Mouse (Mus musculus): ENCODE data around the gene Ccr10. TPM values are rescaled to one million over a fixed set of nuclear protein-coding genes. Genes with fewer than 3 reads are reported as not detected.

The Ccr10 gene
- polyA plus RNA-seq, 1 experiment from 2014 or later: not detected

DNA sequence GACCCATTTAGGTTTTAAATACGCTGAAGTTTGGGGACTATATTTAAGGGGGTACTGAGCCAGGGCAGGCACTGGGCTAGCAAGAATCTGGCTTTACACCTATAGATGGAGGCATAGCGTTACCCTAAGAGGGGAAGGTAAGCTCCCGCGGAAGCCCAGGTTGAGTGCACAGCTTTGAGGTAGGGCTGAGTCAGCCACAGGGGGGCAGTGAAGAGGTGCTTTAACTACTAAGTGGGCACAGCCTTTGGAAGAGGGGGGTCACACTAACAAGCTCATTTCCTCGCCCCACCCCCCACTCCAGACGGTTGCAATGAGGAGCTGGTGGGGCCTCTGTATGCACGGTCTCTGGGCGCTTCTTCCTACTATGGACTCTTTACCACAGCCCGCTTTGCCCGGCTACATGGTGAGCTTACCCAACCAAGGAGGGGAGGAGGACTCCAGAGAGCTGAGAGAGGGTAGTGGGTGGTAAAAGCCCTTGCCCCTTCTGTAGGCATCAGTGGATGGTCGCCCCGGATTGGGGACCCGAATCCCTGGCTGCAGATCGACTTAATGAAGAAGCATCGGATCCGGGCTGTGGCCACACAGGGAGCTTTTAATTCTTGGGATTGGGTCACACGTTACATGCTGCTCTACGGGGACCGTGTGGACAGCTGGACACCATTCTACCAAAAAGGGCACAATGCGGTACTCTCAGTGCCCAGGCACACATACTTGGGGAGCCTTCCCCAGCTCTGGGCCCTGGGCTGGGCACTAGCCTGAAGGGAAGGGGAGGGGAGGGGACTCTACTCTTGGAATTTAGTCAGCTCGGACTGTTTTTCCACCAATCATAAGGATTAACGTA, 1.9 kb upstream of the Ccr10 start:
- peaks cover 94% of the 10 kb centered on the region for H3K27me3 ChIP-seq
- peak; percentile 35 for DNase-seq
- WGBS (ENCODE audit: insufficient replicate concordance): 28% methylated on average over 22 of the region's 22 CpGs

DNA sequence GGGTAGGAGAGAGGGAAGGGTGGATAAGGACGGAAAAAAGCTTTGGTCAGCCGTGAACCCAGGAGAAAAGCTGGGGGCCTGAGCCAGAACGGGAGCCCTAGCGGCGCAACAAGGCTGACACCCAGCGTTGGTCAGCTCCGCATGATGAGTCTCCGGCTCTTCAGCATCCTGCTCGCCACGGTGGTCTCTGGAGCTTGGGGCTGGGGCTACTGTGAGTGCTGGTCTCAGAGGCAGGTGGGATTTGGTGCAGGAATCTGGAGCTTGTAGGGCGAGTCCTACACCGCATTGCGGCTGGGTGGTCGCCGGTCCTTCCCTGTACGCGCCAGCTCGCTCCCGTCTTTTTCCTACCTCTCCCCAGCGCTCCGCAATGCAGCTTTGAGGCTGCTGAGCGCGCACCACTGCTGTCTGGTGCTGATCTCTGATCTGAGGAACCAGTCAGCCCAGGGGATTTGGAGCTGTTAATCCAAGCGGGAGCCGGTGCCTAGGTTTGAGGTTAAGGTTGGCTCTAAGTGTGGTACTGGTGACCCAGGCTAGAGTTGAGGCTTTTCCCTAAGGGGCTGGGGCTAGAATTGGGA, 961 bp upstream of the Ccr10 start:
- Histone ChIP-seq H3K4me2 (peak overlapping the region; percentile 29), H3K4me3 (replicated peaks) (0 out of 2 replicates have a peak overlapping the region, but pooled peaks have one; percentile 8), H3K27me3 (peaks cover 95% of the 10 kb centered on the region), H3K27ac (no peak overlapping the region), H3K9me3 (replicated peaks) (no peaks in the 10 kb centered on the region), H3K4me1 (replicated peaks) (peaks cover 42% of the 10 kb centered on the region), H3K9ac (no peak overlapping the region), H3K36me3 (no peaks in the 10 kb centered on the region)
- ATAC-seq (ENCODE audit: low read depth) (no peak), DNase-seq (no peak)
- 5% methylated on average over 25 of the region's 25 CpGs for WGBS (ENCODE audit: insufficient replicate concordance)

More for the DNA sequence above, 1.9 kb upstream of the Ccr10 start:
- no peak overlapping the region for H3K4me2 ChIP-seq
- no peak overlapping the region for H3K27ac ChIP-seq
- H3K36me3 ChIP-seq: no peaks in the 10 kb centered on the region
- H3K4me1 ChIP-seq (replicated peaks): peaks cover 35% of the 10 kb centered on the region
- no peaks in the 10 kb centered on the region for H3K9me3 ChIP-seq (replicated peaks)
- H3K4me3 ChIP-seq (replicated peaks): no peak overlapping the region
- no peak for ATAC-seq (ENCODE audit: low read depth)
- H3K9ac ChIP-seq: no peak overlapping the region

DNA sequence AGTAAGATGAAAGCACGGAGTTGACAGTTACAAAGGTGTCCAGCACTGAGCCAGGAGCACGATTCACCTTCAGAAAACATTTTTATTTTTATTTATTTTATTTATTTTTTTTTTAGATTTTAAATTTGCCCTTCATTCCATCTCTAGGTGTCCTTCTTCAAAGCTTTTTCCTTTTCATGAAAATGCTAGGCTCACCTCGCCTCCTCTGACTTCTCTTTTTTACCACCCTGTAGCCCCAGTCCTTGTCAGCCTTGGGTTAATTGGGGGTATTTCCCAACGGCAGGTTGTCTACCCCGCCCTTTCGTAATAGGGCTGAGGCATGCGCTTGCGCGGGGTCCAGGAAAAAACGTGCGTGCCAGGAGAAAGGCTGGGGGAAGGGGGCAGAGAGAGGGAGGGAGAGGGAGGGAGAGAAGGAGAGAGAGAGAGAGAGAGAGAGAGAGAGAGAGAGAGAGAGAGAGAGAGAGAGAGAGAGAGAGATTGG, 433 bp upstream of the Ccr10 start:
- no peaks in the 10 kb centered on the region for H3K9me3 ChIP-seq (replicated peaks)
- no peaks in the 10 kb centered on the region for H3K36me3 ChIP-seq
- no peak overlapping the region for H3K4me3 ChIP-seq (replicated peaks)
- 12% methylated on average over 11 of the region's 11 CpGs for WGBS (ENCODE audit: insufficient replicate concordance)
- peaks cover 47% of the 10 kb centered on the region for H3K4me1 ChIP-seq (replicated peaks)
- peaks cover 99% of the 10 kb centered on the region for H3K27me3 ChIP-seq
- H3K4me2 ChIP-seq: peak overlapping the region; percentile 29
- ATAC-seq (ENCODE audit: low read depth) (no peak), DNase-seq (no peak)
- H3K9ac ChIP-seq: no peak overlapping the region
- H3K27ac ChIP-seq: no peak overlapping the region

DNA sequence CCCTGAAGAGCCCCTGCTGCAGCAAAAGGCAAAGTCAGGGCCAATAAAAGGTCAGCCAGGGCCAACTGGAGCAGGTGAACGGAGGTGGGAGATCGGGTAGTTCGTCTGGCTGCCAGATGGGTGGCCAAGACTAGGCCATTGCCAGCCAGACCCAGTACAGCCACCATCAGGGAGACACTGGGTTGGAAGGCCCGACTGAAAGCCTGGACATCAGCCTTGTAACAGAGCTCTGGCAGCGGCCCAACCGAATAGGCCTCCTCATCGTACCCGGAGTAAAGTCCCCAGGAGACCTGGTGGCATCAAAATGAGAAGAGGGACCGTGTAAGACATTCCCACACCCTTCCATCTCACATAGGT, 876 bp downstream of the Ccr10 start:
- Histone ChIP-seq H3K9me3 (replicated peaks) (no peaks in the 10 kb centered on the region), H3K27me3 (peaks cover 100% of the 10 kb centered on the region), H3K4me2 (peak overlapping the region; percentile 60), H3K4me1 (replicated peaks) (peaks cover 60% of the 10 kb centered on the region), H3K27ac (no peak overlapping the region), H3K36me3 (no peaks in the 10 kb centered on the region), H3K9ac (no peak overlapping the region), H3K4me3 (replicated peaks) (peak overlapping the region; percentile 40)
- 36% methylated on average over 9 of the region's 9 CpGs for WGBS (ENCODE audit: insufficient replicate concordance)
- DNase-seq: no peak
- ATAC-seq (ENCODE audit: low read depth): no peak

DNA sequence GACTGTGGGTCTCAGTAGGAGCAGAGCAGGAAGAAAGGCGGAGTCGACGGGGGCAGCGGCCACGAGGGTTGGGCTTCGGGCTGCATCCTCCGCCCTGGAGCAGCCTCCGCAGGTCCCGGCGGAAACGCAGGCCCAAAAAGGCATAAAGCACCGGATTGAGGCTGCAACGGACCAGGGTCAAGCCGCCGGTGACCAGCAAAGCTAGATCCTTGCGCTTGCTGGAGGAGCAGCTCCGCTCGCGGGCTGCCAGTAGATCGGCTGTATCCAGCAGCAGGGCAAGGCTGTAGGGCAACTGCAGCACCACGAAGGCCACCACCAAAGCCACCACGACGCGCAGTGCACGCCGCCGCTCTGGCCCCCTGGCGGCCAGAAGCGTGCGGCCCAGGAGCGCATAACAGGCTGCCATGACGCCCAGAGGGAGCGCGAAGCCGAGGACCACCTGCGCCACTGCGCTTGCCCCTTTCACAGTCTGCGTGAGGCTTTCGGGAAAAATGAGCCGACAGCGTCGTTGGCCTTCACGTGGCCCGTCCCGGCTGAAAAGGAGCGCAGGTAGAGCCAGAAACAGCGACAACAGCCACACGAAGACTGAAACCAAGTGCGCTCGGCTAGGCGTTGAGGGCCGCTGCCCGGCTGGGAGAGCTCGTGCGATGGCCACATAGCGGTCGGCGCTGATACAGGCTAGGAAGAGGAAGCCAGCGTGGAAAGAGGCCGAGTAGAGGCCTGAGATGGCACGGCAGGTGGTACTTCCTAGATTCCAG, 1.4 kb downstream of the Ccr10 start:
- peaks cover 100% of the 10 kb centered on the region for H3K27me3 ChIP-seq
- peak; percentile 63 for ATAC-seq (ENCODE audit: low read depth)
- peaks cover 66% of the 10 kb centered on the region for H3K4me1 ChIP-seq (replicated peaks)

DNA sequence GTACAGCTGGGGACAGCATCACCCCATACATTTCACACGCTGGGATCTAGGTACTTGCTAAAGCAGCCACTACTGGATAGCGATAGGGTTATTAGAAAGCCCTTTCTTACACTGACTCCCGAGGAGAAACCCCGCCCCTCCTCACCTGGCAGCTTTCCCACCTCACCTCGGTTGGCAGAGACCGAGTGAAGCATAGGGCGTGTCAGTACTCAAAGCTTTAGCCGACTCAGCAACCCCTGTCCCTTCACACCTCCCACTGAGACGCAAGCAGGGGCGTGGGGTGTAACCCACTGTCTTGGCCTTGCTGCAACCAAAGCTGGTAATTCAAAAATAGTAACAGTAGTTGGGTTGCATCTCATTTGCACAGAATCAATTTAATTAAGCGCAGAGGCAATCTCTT, 2.1 kb downstream of the Ccr10 start:
- Histone ChIP-seq H3K27me3 (peaks cover 100% of the 10 kb centered on the region), H3K4me3 (replicated peaks) (no peak overlapping the region), H3K4me1 (replicated peaks) (peaks cover 73% of the 10 kb centered on the region), H3K36me3 (no peaks in the 10 kb centered on the region), H3K4me2 (peak overlapping the region; percentile 60), H3K9ac (no peak overlapping the region), H3K9me3 (replicated peaks) (no peaks in the 10 kb centered on the region), H3K27ac (no peak overlapping the region)
- no peak for ATAC-seq (ENCODE audit: low read depth)
- 9% methylated on average over 11 of the region's 11 CpGs for WGBS (ENCODE audit: insufficient replicate concordance)
- DNase-seq: no peak

More for the DNA sequence above, 1.4 kb downstream of the Ccr10 start:
- no peaks in the 10 kb centered on the region for H3K9me3 ChIP-seq (replicated peaks)
- 1% methylated on average over 61 of the region's 61 CpGs for WGBS (ENCODE audit: insufficient replicate concordance)
- H3K4me2 ChIP-seq: peak overlapping the region; percentile 60
- peak overlapping the region; percentile 47; the same call in 1 of the 2 replicates for H3K9ac ChIP-seq
- no peaks in the 10 kb centered on the region for H3K36me3 ChIP-seq
- peak; percentile 53 for DNase-seq
- peak overlapping the region; percentile 40 for H3K4me3 ChIP-seq (replicated peaks)
- no peak overlapping the region for H3K27ac ChIP-seq

DNA sequence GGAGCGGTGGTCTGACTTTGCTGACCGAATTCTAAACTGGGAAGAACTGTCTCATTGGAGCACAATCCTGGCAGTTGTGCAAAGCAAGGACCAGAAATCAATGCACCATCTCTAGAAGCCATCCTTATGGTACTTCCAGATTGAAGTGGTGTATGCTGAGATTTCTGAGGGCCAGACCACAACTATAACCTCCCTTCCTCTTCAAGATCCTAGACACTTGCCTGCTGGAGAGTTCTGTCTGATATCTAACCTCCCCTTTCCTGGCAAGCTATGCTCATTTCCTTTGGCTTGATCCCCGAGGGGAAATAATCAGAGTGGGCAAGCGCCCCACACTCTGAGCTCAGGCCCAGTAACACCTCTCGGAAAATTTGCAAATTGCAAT, 2.8 kb downstream of the Ccr10 start:
- H3K27me3 ChIP-seq: peaks cover 100% of the 10 kb centered on the region
- H3K4me2 ChIP-seq: peak overlapping the region; percentile 72
- H3K4me1 ChIP-seq (replicated peaks): peaks cover 74% of the 10 kb centered on the region
- no peak overlapping the region; the same call in 1 of the 2 replicates for H3K27ac ChIP-seq
- DNase-seq: no peak
- 0 out of 2 replicates have a peak, but pooled peaks cover 4% of the 10 kb centered on the region for H3K36me3 ChIP-seq
- H3K9ac ChIP-seq: no peak overlapping the region
- no peaks in the 10 kb centered on the region for H3K9me3 ChIP-seq (replicated peaks)
- ATAC-seq (ENCODE audit: low read depth): no peak
- peak overlapping the region; percentile 47 for H3K4me3 ChIP-seq (replicated peaks)
- WGBS (ENCODE audit: insufficient replicate concordance): 2% methylated on average over 5 of the region's 5 CpGs

DNA sequence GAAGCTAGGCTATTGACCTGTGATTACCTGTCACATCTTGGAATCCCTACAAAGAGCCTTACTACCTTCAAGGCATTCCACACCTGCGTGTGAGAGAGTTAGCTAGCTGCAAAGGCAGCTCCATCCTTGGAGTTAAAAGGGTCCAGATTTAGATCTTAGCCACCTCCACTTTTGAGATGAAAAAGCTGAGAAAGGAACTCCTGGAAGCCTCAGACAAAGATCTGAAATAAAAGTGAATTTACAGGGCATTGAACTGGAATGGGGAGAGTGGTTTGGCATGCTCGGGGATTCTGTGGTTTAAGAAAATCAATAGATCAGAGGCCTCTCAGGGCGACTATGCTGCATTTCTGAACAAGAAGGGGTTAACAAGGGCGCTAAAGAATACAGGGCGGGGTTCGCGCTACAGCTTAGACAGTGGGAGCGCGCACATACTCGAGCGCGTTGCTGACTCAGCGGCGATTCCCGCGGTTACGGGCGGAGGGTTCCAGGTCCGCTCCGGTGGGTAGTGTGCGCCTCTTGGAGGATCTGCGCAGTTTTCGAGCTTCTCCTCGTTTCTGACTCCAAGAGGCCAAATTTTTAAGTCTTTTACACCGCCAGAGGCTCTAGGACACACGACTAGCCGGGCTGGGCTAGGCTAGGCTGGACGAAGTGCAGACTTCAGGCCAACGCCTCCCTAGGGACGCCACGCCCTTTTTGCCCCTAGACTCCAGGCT, 3.4 kb downstream of the Ccr10 start:
- ATAC-seq (ENCODE audit: low read depth) (peak; percentile 37; the same call in 1 of the 2 replicates), DNase-seq (peak; percentile 50)
- Histone ChIP-seq H3K4me1 (replicated peaks) (peaks cover 74% of the 10 kb centered on the region), H3K27ac (no peak overlapping the region; the same call in 1 of the 2 replicates), H3K4me3 (replicated peaks) (peak overlapping the region; percentile 47), H3K27me3 (peaks cover 100% of the 10 kb centered on the region), H3K4me2 (peak overlapping the region; percentile 72), H3K9me3 (replicated peaks) (no peaks in the 10 kb centered on the region), H3K36me3 (0 out of 2 replicates have a peak, but pooled peaks cover 10% of the 10 kb centered on the region), H3K9ac (no peak overlapping the region)
- under 1% methylated on average over 31 of the region's 31 CpGs for WGBS (ENCODE audit: insufficient replicate concordance)

DNA sequence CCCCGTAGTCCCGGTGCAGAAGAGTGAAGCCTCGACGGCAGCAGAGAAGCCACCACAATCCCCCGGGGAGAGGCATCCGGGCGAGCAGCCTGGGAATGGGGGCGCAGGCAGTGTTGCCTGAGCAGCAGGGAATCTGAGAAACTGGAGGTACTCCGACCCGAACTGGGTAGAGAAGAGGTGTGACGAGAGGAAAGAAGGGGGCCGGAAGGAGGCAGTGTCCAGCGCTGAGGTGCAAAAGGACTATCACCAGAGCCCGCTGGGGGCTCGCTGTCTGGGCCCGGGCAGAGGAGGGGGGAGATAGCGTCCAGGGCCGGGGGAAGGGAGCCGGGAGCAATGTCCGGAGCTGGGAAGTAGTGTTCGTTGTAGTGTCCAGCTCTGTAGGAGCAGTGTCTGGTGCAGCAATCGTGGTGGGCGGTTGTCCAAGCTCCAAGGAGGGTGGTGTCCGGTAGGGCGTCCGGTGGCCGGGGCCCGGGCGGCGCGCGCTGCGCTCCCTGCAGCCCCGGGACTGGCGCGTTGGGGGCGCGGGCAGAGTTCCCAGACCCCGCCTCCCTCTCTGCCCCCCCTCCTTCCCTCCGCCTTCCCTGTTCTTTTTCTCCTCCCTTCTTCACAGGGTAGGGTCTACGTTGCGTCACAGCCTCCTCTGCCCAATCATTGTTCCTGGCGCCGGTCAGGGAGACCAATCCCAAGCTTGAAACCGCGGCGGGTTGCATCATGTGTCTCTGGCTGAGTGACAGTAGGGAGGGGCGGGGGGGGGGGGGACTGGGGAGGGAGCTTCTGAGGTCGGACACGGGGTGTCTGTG, 4.2 kb downstream of the Ccr10 start, which contains the start of gene Plekhh3:
Plekhh3 (minus strand) TSS at position 541 of the 800 bp plus-strand sequence.
- Histone ChIP-seq H3K36me3 (peaks cover 13% of the 10 kb centered on the region; the same call in 1 of the 2 replicates), H3K9me3 (replicated peaks) (no peaks in the 10 kb centered on the region), H3K4me1 (replicated peaks) (peaks cover 74% of the 10 kb centered on the region), H3K4me2 (peak within 1 kb of the TSS; percentile 72), H3K9ac (peak within 1 kb of the TSS; percentile 52), H3K4me3 (replicated peaks) (peak within 1 kb of the TSS; percentile 58), H3K27me3 (peaks cover 100% of the 10 kb centered on the region), H3K27ac (peak within 1 kb of the TSS; percentile 11)
- DNase-seq (peak; percentile 84), ATAC-seq (ENCODE audit: low read depth) (peak; percentile 78)
- WGBS (ENCODE audit: insufficient replicate concordance): under 1% methylated on average over 40 of the region's 50 CpGs

DNA sequence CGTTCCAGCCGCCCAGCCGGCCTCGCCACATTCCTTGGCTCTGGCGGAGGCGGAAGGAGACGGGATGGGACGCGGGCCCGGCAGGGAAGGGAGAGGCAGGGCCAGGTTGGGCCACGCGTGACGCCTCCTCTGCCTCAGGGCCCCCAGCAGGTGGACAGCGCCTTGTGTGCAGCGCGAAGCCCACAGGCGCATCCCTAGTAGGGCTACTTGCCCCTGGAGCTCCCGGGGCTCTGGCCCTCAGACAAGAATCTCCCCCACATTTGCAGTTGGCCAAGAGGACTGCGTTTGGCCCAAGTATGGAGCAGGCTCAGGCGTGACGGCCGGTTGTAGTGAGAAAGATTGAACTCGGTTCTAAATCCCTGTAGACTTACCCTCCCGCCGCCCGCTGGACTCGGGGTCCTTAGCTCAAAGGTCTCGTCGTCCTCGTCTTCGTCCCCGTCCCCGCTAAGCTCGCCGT, 4.9 kb downstream of the Ccr10 start, which contains the start of gene Cntnap1:
Cntnap1 (plus strand) TSS at position 170 of the 457 bp plus-strand sequence.
- ATAC-seq (ENCODE audit: low read depth): no peak
- H3K4me2 ChIP-seq: peak within 1 kb of the TSS; percentile 72
- 1% methylated on average over 35 of the region's 35 CpGs for WGBS (ENCODE audit: insufficient replicate concordance)

More for the DNA sequence above, 4.9 kb downstream of the Ccr10 start, which contains the start of gene Cntnap1:
- Histone ChIP-seq H3K9me3 (replicated peaks) (no peaks in the 10 kb centered on the region), H3K27me3 (peaks cover 100% of the 10 kb centered on the region), H3K4me3 (replicated peaks) (peak within 1 kb of the TSS; percentile 58), H3K36me3 (peaks cover 13% of the 10 kb centered on the region; the same call in 1 of the 2 replicates), H3K4me1 (replicated peaks) (peaks cover 74% of the 10 kb centered on the region), H3K9ac (peak within 1 kb of the TSS; percentile 52), H3K27ac (peak within 1 kb of the TSS; percentile 11; the same call in 1 of the 2 replicates)
- no peak for DNase-seq
